Mouse (Mus musculus) lung, postnatal 14 days (tissue): ENCODE results near the gene Arl6ip4.

Experiments used
- DNase-seq: peaks from one replicate; pipeline ENCODE4 v3.0.0; 2021

Gene Arl6ip4

DNA sequence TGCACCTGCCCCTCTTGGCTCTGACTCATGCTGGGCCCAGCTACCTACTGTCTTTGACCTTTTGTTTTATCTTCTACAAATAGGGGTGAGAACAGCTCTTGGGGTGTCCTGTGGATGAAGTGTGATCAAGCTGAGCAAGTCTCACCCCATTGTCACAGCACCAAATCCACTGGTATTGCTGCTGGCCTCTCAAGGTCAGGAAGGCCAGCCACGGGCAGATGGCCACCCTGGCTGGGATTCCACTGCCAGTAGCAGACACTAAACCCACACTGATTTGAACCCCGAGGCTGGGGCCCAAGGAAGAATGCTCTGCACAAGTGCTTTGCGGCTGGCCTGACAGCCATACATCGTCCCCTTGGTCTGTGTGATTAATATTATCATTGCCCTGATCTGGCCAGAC is 42.4 kb downstream of the Arl6ip4 start:
- DNase-seq: no peak

DNA sequence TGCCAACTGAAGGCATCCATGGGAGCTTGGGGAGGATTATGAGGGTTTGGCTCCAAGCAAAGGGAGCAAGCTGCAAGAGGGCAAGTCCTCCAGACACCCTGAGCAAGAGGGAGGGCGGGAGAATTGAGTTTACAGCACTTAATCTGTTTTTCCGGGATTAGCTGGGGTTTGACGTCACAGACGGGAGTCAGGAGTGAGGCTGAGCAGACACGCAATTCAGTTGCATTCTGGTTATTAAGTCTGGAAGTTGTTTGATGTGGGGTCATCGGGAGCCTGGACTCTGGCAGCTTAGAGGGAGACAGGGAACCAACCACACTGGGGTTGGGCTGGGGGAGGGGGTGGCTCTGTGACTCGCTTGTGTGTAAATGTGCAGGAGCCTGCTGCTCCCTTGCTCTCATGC is 43.6 kb downstream of the Arl6ip4 start:
- no peak for DNase-seq

DNA sequence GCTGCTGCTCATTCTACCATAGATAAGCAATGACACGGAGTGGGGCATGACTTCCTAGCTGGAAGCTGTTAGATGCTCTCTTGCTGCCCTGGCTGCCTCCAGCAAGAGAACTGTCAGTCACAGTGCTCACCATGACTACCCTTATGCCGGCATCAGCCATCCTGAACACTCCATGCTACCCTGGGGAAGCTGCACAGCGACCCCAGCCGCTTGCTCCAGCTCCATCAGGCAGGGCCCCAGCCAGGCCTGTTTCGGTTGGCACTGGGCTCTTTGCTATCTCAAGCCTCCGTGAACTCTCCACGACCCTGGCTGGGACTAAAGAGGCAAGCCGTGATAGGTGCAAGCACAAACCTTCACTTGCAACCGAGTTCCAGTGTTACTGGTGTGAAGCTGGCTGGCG is 45.9 kb downstream of the Arl6ip4 start:
- no peak for DNase-seq

DNA sequence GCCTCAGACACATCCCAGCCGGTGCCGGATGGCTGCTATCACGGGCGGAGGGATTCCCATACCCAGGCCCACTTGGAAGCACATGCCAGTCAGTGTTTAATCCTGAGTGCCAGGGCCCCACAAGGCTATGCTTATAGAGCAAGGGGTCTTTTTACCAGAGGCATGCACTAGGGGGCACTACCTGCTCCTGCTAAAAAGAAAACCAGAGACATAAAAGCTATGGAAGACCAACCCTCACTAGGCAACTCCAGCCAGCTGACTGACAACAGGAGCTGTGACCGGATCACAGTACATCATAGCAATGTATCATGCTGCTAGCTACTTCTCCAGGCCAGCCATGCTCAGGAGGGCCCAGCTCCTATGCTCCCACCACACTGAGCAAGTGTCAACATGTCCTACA is 46.7 kb downstream of the Arl6ip4 start:
- peak; percentile 83 for DNase-seq

DNA sequence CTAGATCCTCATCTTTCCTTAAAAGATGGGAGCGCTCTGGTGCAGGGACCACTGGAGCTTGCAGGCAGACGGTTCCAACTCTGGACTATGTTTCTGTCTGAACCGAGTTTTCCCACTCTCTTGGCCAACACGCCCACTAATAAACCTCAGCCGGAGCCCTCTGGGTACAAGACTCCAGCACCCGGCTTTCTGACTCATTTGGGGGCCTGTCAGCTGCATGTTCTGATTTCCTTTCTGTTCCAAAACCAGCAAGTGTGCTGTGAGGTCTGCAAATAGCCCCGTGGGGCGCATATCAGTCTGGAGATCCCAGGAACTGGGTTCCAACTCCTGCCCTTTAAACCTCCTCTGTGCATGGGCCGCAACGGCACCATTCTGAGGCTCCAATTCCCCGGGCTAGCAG is 47.6 kb downstream of the Arl6ip4 start:
- DNase-seq: no peak

DNA sequence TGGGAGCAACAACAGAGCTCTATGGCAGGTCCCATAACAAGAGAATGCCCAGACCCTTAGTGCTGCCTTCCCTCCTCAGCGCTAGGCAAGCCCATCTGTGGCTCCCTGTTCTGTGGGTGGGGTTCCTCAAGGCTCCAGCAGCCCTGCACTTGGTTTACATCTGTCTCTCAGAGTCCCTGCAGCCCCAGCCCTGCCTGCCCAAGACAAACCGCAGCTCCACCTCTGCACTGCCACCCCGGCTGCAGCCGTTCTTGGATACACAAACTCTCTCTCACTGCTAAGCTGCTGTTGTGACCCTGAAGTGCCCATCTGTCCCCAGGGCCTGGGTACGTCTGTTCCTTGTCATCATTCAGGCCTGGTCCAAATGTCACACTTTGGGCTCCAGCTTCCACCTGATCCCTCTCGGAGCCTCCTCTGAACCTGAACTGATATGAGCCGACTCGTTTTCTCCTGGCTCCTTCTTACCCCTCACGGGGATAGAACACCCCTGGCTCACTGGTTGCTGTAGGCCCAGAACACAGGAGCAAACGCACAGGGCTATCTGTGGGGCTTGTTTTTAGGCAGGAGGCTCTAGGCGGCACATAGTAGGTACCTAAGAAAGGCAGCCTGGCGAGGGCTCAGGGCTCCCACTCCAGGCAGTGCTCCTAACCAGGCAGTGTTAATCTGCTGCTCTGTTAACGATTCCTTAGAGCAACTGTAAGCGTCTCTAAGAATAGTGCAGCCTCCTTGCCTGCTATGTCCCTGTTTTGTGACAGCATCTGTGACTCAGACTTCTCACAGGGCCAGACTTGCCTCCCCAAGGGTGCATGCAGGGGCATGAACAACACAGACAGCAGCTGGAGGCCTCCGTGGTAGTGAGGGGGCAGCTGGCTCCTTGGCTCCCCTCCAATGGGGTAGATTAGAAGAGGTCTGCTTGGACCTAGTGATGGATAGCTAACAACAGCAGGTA is 50.0 kb downstream of the Arl6ip4 start:
- DNase-seq: no peak

DNA sequence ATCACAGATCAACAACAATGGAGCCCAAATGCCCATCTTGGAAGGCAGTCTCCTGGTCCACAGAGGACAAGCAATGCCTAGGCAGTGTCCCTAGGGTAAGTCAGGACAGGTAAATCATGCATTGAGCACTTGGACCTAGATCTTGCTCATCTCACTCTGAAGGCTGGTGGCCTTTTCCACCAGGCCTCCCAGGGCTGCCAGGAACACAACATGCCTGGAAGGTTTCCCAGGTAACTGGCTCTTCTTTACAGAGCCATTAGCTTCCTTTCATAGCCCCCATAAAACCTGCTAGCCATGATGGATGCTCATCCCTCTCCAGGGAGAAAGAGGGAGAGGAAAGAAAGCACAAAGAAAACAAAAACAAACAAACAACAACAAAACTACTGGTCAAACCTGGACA is 50.9 kb downstream of the Arl6ip4 start:
- DNase-seq: no peak

DNA sequence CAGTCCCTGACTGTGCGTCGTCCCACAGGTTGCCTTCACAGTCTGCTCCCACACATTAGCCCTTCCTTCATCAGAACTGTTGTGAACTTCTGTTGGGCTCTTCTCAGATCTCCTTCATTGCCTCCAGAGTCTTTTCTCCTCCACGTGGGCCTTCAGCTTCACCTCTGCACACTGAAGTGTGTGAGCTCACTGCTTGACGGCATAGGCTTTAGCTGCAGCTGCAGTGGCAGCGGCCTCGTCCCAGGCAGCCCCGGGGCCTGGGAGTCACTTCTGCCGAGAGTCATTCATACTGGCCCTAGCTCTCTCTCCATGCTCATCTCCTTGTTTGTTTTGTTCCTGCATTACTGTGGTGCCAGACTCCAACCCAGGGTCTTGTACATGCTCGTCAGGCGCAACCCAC is 51.7 kb downstream of the Arl6ip4 start:
- DNase-seq: no peak
